Mouse (Mus musculus): ENCODE results near the gene Mmp14.

- TF ChIP-seq HCFC1 (IDR thresholded peaks at IDR 0.05; ENCODE audit: borderline replicate concordance, insufficient read depth, low read length) (peak; percentile 74; the same call in 1 of the 2 replicates), CHD2 (IDR thresholded peaks at IDR 0.05; ENCODE audit: low read depth, low read length) (0 out of 2 replicates have a peak, but pooled peaks have one; percentile 34), ZC3H11A (IDR thresholded peaks at IDR 0.05; ENCODE audit: borderline replicate concordance, low read depth, low read length) (peak; percentile 87), MAFK (IDR thresholded peaks at IDR 0.05; ENCODE audit: insufficient read depth, low read depth, low read length) (no peak)
Measured at GRCm38 (mm10) chr14:54426689-54427398, 4.6 kb upstream of the Mmp14 start, which contains the start of gene Mrpl52.

Data from ES-E14 (cell line).